Mouse (Mus musculus): Measurements from ENCODE around the gene Siah3.
"Not testable (repeated sequence)": the region's sequence is repeated elsewhere in the genome, so short reads cannot be mapped to it uniquely, and the experiment has no call there.

The Siah3 gene

GRCm38 (mm10) chr14:75455743-75456421 lies at the start of gene Siah3:
Siah3 (plus strand) TSS chr14:75455982.
- no peak for DNase-seq (ENCODE audit: low read depth, low spot score)

GRCm38 (mm10) chr14:75409772-75410171 lies 46.0 kb upstream of the Siah3 start:
- DNase-seq (ENCODE audit: low read depth, low spot score) = no peak

GRCm38 (mm10) chr14:75410392-75410791 lies 45.4 kb upstream of the Siah3 start:
- DNase-seq (ENCODE audit: low read depth, low spot score) = no peak

- no peak for DNase-seq (ENCODE audit: low read depth, low spot score)
Measured at GRCm38 (mm10) chr14:75418721-75419120, 37.1 kb upstream of the Siah3 start.

GRCm38 (mm10) chr14:75419876-75420275 lies 35.9 kb upstream of the Siah3 start:
- DNase-seq (ENCODE audit: low read depth, low spot score) = no peak

- DNase-seq (ENCODE audit: low read depth, low spot score) = peak; percentile 12
Measured at GRCm38 (mm10) chr14:75420811-75421210, 35.0 kb upstream of the Siah3 start.

GRCm38 (mm10) chr14:75431173-75431786 lies 24.5 kb upstream of the Siah3 start:
- no peak for DNase-seq (ENCODE audit: low read depth, low spot score)

GRCm38 (mm10) chr14:75432850-75433249 lies 22.9 kb upstream of the Siah3 start:
- DNase-seq (ENCODE audit: low read depth, low spot score) = no peak

- DNase-seq (ENCODE audit: low read depth, low spot score) = no peak
Measured at GRCm38 (mm10) chr14:75434576-75434975, 21.2 kb upstream of the Siah3 start.

GRCm38 (mm10) chr14:75444486-75445105 lies 11.2 kb upstream of the Siah3 start:
- DNase-seq (ENCODE audit: low read depth, low spot score) = no peak

GRCm38 (mm10) chr14:75445281-75445947 lies 10.4 kb upstream of the Siah3 start:
- DNase-seq (ENCODE audit: low read depth, low spot score) = peak; percentile 57

GRCm38 (mm10) chr14:75445948-75446281 lies 9.9 kb upstream of the Siah3 start:
- no peak for DNase-seq (ENCODE audit: low read depth, low spot score)

GRCm38 (mm10) chr14:75446314-75446713 lies 9.5 kb upstream of the Siah3 start:
- DNase-seq (ENCODE audit: low read depth, low spot score) = not testable (repeated sequence)

- no peak for DNase-seq (ENCODE audit: low read depth, low spot score)
Measured at GRCm38 (mm10) chr14:75453906-75454305, 1.9 kb upstream of the Siah3 start.

GRCm38 (mm10) chr14:75454716-75455115 lies 1.1 kb upstream of the Siah3 start:
- DNase-seq (ENCODE audit: low read depth, low spot score) = peak; percentile 17

- DNase-seq (ENCODE audit: low read depth, low spot score) = no peak
Measured at GRCm38 (mm10) chr14:75455361-75455742, 430 bp upstream of the Siah3 start.

GRCm38 (mm10) chr14:75456489-75457220 lies 873 bp downstream of the Siah3 start:
- peak; percentile 13 for DNase-seq (ENCODE audit: low read depth, low spot score)

GRCm38 (mm10) chr14:75457221-75457600 lies 1.4 kb downstream of the Siah3 start:
- DNase-seq (ENCODE audit: low read depth, low spot score) = no peak

GRCm38 (mm10) chr14:75459431-75459830 lies 3.6 kb downstream of the Siah3 start:
- DNase-seq (ENCODE audit: low read depth, low spot score) = no peak

- no peak for DNase-seq (ENCODE audit: low read depth, low spot score)
Measured at GRCm38 (mm10) chr14:75459991-75460390, 4.2 kb downstream of the Siah3 start.

- DNase-seq (ENCODE audit: low read depth, low spot score) = no peak
Measured at GRCm38 (mm10) chr14:75460436-75460835, 4.7 kb downstream of the Siah3 start.

- no peak for DNase-seq (ENCODE audit: low read depth, low spot score)
Measured at GRCm38 (mm10) chr14:75461770-75462169, 6.0 kb downstream of the Siah3 start.

Measured in ZHBTc4 (cell line).